Mouse (Mus musculus) neural tube, embryonic 13.5 days (tissue): ENCODE data around the gene Gm9903. TPM values are rescaled to one million over a fixed set of nuclear protein-coding genes. Genes with fewer than 3 reads are reported as not detected.

Experiments used
- ATAC-seq: fragments of 200-750 bp; cut with Nextera tagmentation; 2 replicates; pipeline ENCODE4 v1.8.0; 2017; ENCODE audit warnings: low read depth, mild to moderate bottlenecking, moderate TSS enrichment, moderate library complexity
- H3K27ac ChIP-seq: fragments of 300-500 bp; sonication (generic); replicated peaks from 2 replicates; pipeline ENCODE4 v1.5.1; 2015; ENCODE audit warnings: moderate library complexity, mild to moderate bottlenecking, inconsistent platforms
- H3K27me3 ChIP-seq: fragments of 300-500 bp; sonication (generic); 2 replicates; pipeline ENCODE4 v1.6.1; 2015; ENCODE audit warnings: mild to moderate bottlenecking, inconsistent platforms
- H3K36me3 ChIP-seq: fragments of 300-500 bp; sonication (generic); 2 replicates; pipeline ENCODE4 v1.6.1; 2015; ENCODE audit warnings: mild to moderate bottlenecking, inconsistent platforms
- H3K4me1 ChIP-seq: fragments of 300-500 bp; sonication (generic); replicated peaks from 2 replicates; pipeline ENCODE4 v1.6.1; 2015; ENCODE audit warnings: inconsistent platforms
- H3K4me2 ChIP-seq: fragments of 300-500 bp; sonication (generic); 2 replicates; pipeline ENCODE4 v1.6.1; 2015; ENCODE audit warnings: inconsistent platforms, mild to moderate bottlenecking, moderate library complexity
- H3K4me3 ChIP-seq: fragments of 300-500 bp; sonication (generic); 2 replicates; pipeline ENCODE4 v1.5.1; 2015; ENCODE audit warnings: mild to moderate bottlenecking, inconsistent platforms
- H3K9ac ChIP-seq: fragments of 300-500 bp; sonication (generic); 2 replicates; pipeline ENCODE4 v1.6.1; 2015; ENCODE audit warnings: moderate library complexity, mild to moderate bottlenecking, inconsistent platforms
- H3K9me3 ChIP-seq: fragments of 300-500 bp; sonication (generic); 2 replicates; pipeline ENCODE4 v1.6.1; 2016; ENCODE audit warnings: inconsistent platforms
- WGBS: fragments of 180-500 bp; shearing (Covaris S2); methylation state at CpG from one replicate; pipeline ENCODE4 v1.1.7; 2015; 5-methylcytosine and 5-hydroxymethylcytosine counted together
- polyA plus RNA-seq: library from polyadenylated mRNA; unstranded; fragments of >200 nt; fragmentation: Nextera tagmentation; extraction: Ambion mirVana; gene quantifications from 2 replicates; pipeline ENCODE4 v1.2.1, GENCODE M21; 2015

Gene Gm9903
- polyA plus RNA-seq = 0.71 and 0.95 TPM in 2 replicates

GRCm38 (mm10) chr5:33629301-33629987 lies at the start of gene Gm9903, which contains the start of gene Fam53a:
Gm9903 (plus strand) TSS chr5:33629925.
Fam53a (minus strand) TSS chr5:33629635.
- H3K4me2 ChIP-seq = peak within 1 kb of the TSS; percentile 94
- peak within 1 kb of the TSS; percentile 72 for H3K4me3 ChIP-seq
- peak within 1 kb of the TSS; percentile 79 for H3K9ac ChIP-seq
- peak; percentile 96 for ATAC-seq
- H3K9me3 ChIP-seq = no peaks in the 10 kb centered on the region
- under 1% methylated on average over 98 of the region's 99 CpGs for WGBS
- H3K27me3 ChIP-seq = no peaks in the 10 kb centered on the region
- peak within 1 kb of the TSS; percentile 89 for H3K27ac ChIP-seq
- no peaks in the 10 kb centered on the region for H3K36me3 ChIP-seq
- H3K4me1 ChIP-seq = peaks cover 28% of the 10 kb centered on the region

- H3K9ac ChIP-seq = no peak overlapping the region
- no peak overlapping the region for H3K4me3 ChIP-seq
- H3K4me1 ChIP-seq = no peaks in the 10 kb centered on the region
- no peak overlapping the region for H3K4me2 ChIP-seq
- 0 out of 2 replicates have a peak, but pooled peaks cover 5% of the 10 kb centered on the region for H3K27me3 ChIP-seq
- H3K27ac ChIP-seq = no peak overlapping the region
- 78% methylated on average over 1 of the region's 1 CpGs for WGBS
- ATAC-seq = no peak
- H3K36me3 ChIP-seq = no peaks in the 10 kb centered on the region
- H3K9me3 ChIP-seq = no peaks in the 10 kb centered on the region
These were observed 49.4 kb upstream of the Gm9903 start for GRCm38 (mm10) chr5:33580336-33580735.

GRCm38 (mm10) chr5:33587498-33588058 lies 42.1 kb upstream of the Gm9903 start:
- peaks cover 32% of the 10 kb centered on the region for H3K27me3 ChIP-seq
- peak; percentile 57 for ATAC-seq
- peaks cover 14% of the 10 kb centered on the region for H3K4me1 ChIP-seq
- no peak overlapping the region for H3K4me2 ChIP-seq
- no peak overlapping the region for H3K4me3 ChIP-seq
- H3K27ac ChIP-seq = peak overlapping the region; percentile 52; the same call in 1 of the 2 replicates
- no peak overlapping the region for H3K9ac ChIP-seq
- no peaks in the 10 kb centered on the region for H3K36me3 ChIP-seq
- H3K9me3 ChIP-seq = no peaks in the 10 kb centered on the region
- WGBS = 36% methylated on average over 18 of the region's 18 CpGs

- Histone ChIP-seq H3K9ac (no peak overlapping the region), H3K4me3 (no peak overlapping the region), H3K36me3 (no peaks in the 10 kb centered on the region), H3K4me1 (peaks cover 19% of the 10 kb centered on the region), H3K9me3 (no peaks in the 10 kb centered on the region), H3K27me3 (peaks cover 32% of the 10 kb centered on the region), H3K4me2 (no peak overlapping the region), H3K27ac (peak overlapping the region; percentile 52)
- 0 out of 2 replicates have a peak, but pooled peaks have one; percentile 10 for ATAC-seq
- 68% methylated on average over 3 of the region's 3 CpGs for WGBS
These were observed 41.7 kb upstream of the Gm9903 start for GRCm38 (mm10) chr5:33588066-33588465.

- Histone ChIP-seq H3K4me3 (no peak overlapping the region), H3K27me3 (peaks cover 27% of the 10 kb centered on the region), H3K9ac (no peak overlapping the region), H3K27ac (no peak overlapping the region), H3K36me3 (no peaks in the 10 kb centered on the region), H3K4me1 (peaks cover 22% of the 10 kb centered on the region), H3K4me2 (no peak overlapping the region), H3K9me3 (no peaks in the 10 kb centered on the region)
- peak; percentile 67 for ATAC-seq
- WGBS = 69% methylated on average over 5 of the region's 5 CpGs
These were observed 40.4 kb upstream of the Gm9903 start for GRCm38 (mm10) chr5:33589221-33589888.

GRCm38 (mm10) chr5:33593620-33594019 lies 36.1 kb upstream of the Gm9903 start:
- no peak overlapping the region for H3K4me3 ChIP-seq
- 36% methylated on average over 2 of the region's 2 CpGs for WGBS
- no peak overlapping the region for H3K4me2 ChIP-seq
- ATAC-seq = no peak
- no peak overlapping the region for H3K27ac ChIP-seq
- no peaks in the 10 kb centered on the region; the same call in 1 of the 2 replicates for H3K36me3 ChIP-seq
- H3K4me1 ChIP-seq = peaks cover 8% of the 10 kb centered on the region; the same call in 1 of the 2 replicates
- peaks cover 6% of the 10 kb centered on the region; the same call in 1 of the 2 replicates for H3K27me3 ChIP-seq
- H3K9ac ChIP-seq = no peak overlapping the region
- H3K9me3 ChIP-seq = no peaks in the 10 kb centered on the region

- Histone ChIP-seq H3K9ac (no peak overlapping the region), H3K4me1 (no peaks in the 10 kb centered on the region), H3K36me3 (peaks cover 56% of the 10 kb centered on the region), H3K4me3 (no peak overlapping the region), H3K27me3 (no peaks in the 10 kb centered on the region), H3K4me2 (no peak overlapping the region), H3K9me3 (no peaks in the 10 kb centered on the region), H3K27ac (no peak overlapping the region)
- no peak for ATAC-seq
- 87% methylated on average over 5 of the region's 5 CpGs for WGBS
These were observed 24.4 kb upstream of the Gm9903 start for GRCm38 (mm10) chr5:33605314-33605713.

GRCm38 (mm10) chr5:33606631-33607030 lies 23.1 kb upstream of the Gm9903 start:
- no peak overlapping the region for H3K4me2 ChIP-seq
- no peaks in the 10 kb centered on the region for H3K4me1 ChIP-seq
- H3K4me3 ChIP-seq = no peak overlapping the region
- ATAC-seq = no peak
- H3K27me3 ChIP-seq = no peaks in the 10 kb centered on the region
- no peak overlapping the region for H3K9ac ChIP-seq
- peaks cover 49% of the 10 kb centered on the region for H3K36me3 ChIP-seq
- WGBS = 74% methylated on average over 7 of the region's 7 CpGs
- no peaks in the 10 kb centered on the region for H3K9me3 ChIP-seq
- no peak overlapping the region for H3K27ac ChIP-seq

- Histone ChIP-seq H3K9ac (no peak overlapping the region), H3K4me1 (no peaks in the 10 kb centered on the region), H3K27ac (no peak overlapping the region), H3K4me3 (no peak overlapping the region), H3K9me3 (no peaks in the 10 kb centered on the region), H3K4me2 (no peak overlapping the region), H3K27me3 (no peaks in the 10 kb centered on the region), H3K36me3 (peaks cover 54% of the 10 kb centered on the region)
- ATAC-seq = no peak
- WGBS = 97% methylated on average over 15 of the region's 15 CpGs
These were observed 22.3 kb upstream of the Gm9903 start for GRCm38 (mm10) chr5:33607434-33607833.

GRCm38 (mm10) chr5:33609226-33609625 lies 20.5 kb upstream of the Gm9903 start:
- no peaks in the 10 kb centered on the region for H3K27me3 ChIP-seq

GRCm38 (mm10) chr5:33611795-33612194 lies 17.9 kb upstream of the Gm9903 start:
- Histone ChIP-seq H3K4me1 (no peaks in the 10 kb centered on the region), H3K9me3 (no peaks in the 10 kb centered on the region), H3K4me3 (no peak overlapping the region), H3K27me3 (no peaks in the 10 kb centered on the region), H3K36me3 (peaks cover 54% of the 10 kb centered on the region), H3K4me2 (no peak overlapping the region), H3K9ac (no peak overlapping the region), H3K27ac (no peak overlapping the region)
- 91% methylated on average over 1 of the region's 1 CpGs for WGBS
- no peak for ATAC-seq

More at GRCm38 (mm10) chr5:33609226-33609625, 20.5 kb upstream of the Gm9903 start:
- H3K4me2 ChIP-seq = no peak overlapping the region
- H3K4me3 ChIP-seq = no peak overlapping the region
- no peaks in the 10 kb centered on the region for H3K9me3 ChIP-seq
- no peaks in the 10 kb centered on the region for H3K4me1 ChIP-seq
- ATAC-seq = no peak
- 97% methylated on average over 1 of the region's 1 CpGs for WGBS
- no peak overlapping the region for H3K9ac ChIP-seq
- H3K36me3 ChIP-seq = peaks cover 66% of the 10 kb centered on the region
- H3K27ac ChIP-seq = no peak overlapping the region

- no peaks in the 10 kb centered on the region for H3K27me3 ChIP-seq
- H3K4me2 ChIP-seq = no peak overlapping the region
- ATAC-seq = no peak
- no peaks in the 10 kb centered on the region for H3K4me1 ChIP-seq
- no peak overlapping the region for H3K9ac ChIP-seq
- H3K9me3 ChIP-seq = no peaks in the 10 kb centered on the region
- H3K36me3 ChIP-seq = peaks cover 30% of the 10 kb centered on the region
- H3K4me3 ChIP-seq = no peak overlapping the region
- no peak overlapping the region for H3K27ac ChIP-seq
- WGBS = 88% methylated on average over 6 of the region's 6 CpGs
These were observed 15.3 kb upstream of the Gm9903 start for GRCm38 (mm10) chr5:33614391-33614790.
